Mouse (Mus musculus) lung, adult 2 months (tissue): ENCODE data around the gene Mgrn1.

Source experiments
- CTCF ChIP-seq: fragments of 200-500 bp; IDR thresholded peaks from 2 replicates; pipeline ENCODE4 v1.5.1; 2011; ENCODE audit warnings: mild to moderate bottlenecking, low read length, control low read depth; ENCODE audit not compliant: insufficient read depth
- POLR2A ChIP-seq: fragments of 200-500 bp; IDR thresholded peaks from 2 replicates; pipeline ENCODE4 v1.6.1; 2011; ENCODE audit warnings: low read depth, mild to moderate bottlenecking, control low read depth, low read length, borderline replicate concordance; ENCODE audit errors: extremely low read depth

DNA sequence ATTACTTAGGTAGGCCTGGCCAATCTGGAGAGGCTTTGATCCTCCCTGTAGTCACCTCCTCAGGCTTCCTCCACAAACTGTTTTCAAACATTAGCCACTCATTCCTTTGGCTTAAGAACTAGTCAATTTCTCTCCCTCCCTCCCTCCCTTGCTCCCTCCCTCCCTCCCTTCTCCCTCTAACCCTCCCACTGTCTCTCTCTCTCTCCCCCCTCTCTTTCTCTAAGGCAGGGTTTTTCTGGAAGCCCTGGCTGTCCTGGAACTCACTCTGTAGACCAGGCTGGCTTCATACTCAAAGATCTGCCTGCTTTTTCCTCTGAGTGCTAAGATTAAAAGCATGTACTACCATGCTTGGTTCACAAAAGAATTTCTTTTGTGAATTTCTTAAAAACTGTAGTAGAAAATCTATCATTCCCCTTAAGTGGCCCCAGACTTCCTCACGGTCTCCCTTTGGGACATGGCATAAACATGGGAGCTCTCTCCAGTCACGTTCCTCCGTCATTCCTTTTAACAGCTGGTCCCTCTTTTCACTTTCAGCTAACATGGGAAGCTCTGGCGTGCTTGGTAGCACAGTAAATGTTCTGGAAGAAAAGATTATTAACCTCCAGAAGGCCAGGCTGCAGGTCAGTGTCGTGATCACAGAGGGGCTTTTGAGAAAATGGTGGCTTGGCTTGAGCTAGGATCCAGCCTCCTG lies 35.0 kb upstream of the Mgrn1 start:
- no peak for TF ChIP-seq POLR2A
- TF ChIP-seq CTCF = no peak
